Mouse (Mus musculus): ENCODE measurements around the gene Fndc1.

GRCm38 (mm10) chr17:7873382-7873781, 46.3 kb upstream of the Fndc1 start:
- TF ChIP-seq CTCF (IDR thresholded peaks at IDR 0.05; ENCODE audit: low read depth, low read length): no peak
- TF ChIP-seq POLR2A (IDR thresholded peaks at IDR 0.05; ENCODE audit: extremely low read depth, insufficient read depth, low read length): no peak

All from liver, adult 2 months (tissue).